In genomic region chr2:168098040-168098439, GRCm38 (mm10) we compare ENCODE assay signal across 9 mouse cellular contexts. TPM values are rescaled to one million over a fixed set of nuclear protein-coding genes. Genes with fewer than 3 reads are reported as not detected.
DNase-seq lines count a peak whose midpoint lies in the region; ATAC-seq and TF ChIP-seq lines count a peak whose summit lies in the region.
"Had no signal": no experiment of that assay in that cellular context is flagged by ENCODE, and none has a peak within 500 bp of the region (broad histone marks: within the 10 kb centered on the region; RNA-seq: fewer than 3 reads in every experiment).

No protein-coding gene starts in this region.

- peak; percentile 84 for TF ChIP-seq CTCF in lung, embryonic 14.5 days (IDR thresholded peaks at IDR 0.05; ENCODE audit: low read depth)

- H3K4me1 ChIP-seq in heart, embryonic 11.5 days (ENCODE audit: control insufficient read depth, insufficient read depth, low read length), result peaks cover 31% of the 10 kb centered on the region
- 0 out of 2 replicates have a peak, but pooled peaks cover 5% of the 10 kb centered on the region for H3K4me1 ChIP-seq in lung, embryonic 14.5 days (ENCODE audit: insufficient read depth)

- ATAC-seq in heart, embryonic 11.5 days (replicated peaks; ENCODE audit: insufficient number of reproducible peaks, low FRiP score, low TSS enrichment), result no peak
- ATAC-seq in CD4-positive, CD25-positive, alpha-beta regulatory T cell, adult 4 months, result peak; percentile 58
- peak; percentile 66 for ATAC-seq in lung, embryonic 14.5 days (ENCODE audit: insufficient read depth)

- no peak overlapping the region for H3K4me2 ChIP-seq in heart, embryonic 11.5 days
- H3K4me2 ChIP-seq in lung, embryonic 14.5 days, result peak overlapping the region; percentile 38; the same call in 1 of the 2 replicates
- H3K4me2 ChIP-seq: limb, embryonic 12.5 days had no signal

- no peaks in the 10 kb centered on the region; the same call in 1 of the 2 replicates for H3K36me3 ChIP-seq in heart, embryonic 11.5 days (ENCODE audit: control insufficient read depth, insufficient read depth, low read length)
- peaks cover 10% of the 10 kb centered on the region; the same call in 1 of the 2 replicates for H3K36me3 ChIP-seq in lung, embryonic 14.5 days (ENCODE audit: insufficient read depth)
- no peaks in the 10 kb centered on the region; the same call in 1 of the 2 replicates for H3K36me3 ChIP-seq in splenic B cell, adult 2 months (ENCODE audit: control insufficient read depth, insufficient read depth, low read length, poor library complexity, severe bottlenecking)

- no peak overlapping the region for H3K27ac ChIP-seq in heart, embryonic 11.5 days (ENCODE audit: low read depth, low read length)
- H3K27ac ChIP-seq in lung, embryonic 14.5 days (ENCODE audit: low read depth), result no peak overlapping the region
- H3K27ac ChIP-seq: limb, embryonic 12.5 days had no signal

- H3K9ac ChIP-seq in heart, embryonic 11.5 days (ENCODE audit: low read depth, low read length), result no peak overlapping the region
- no peak overlapping the region for H3K9ac ChIP-seq in lung, embryonic 14.5 days
- H3K9ac ChIP-seq: limb, embryonic 12.5 days had no signal

- H3K27me3 ChIP-seq in heart, embryonic 11.5 days (ENCODE audit: control insufficient read depth, insufficient read depth, low read length), result no peaks in the 10 kb centered on the region
- H3K27me3 ChIP-seq in lung, embryonic 14.5 days (ENCODE audit: insufficient read depth, low read length), result no peaks in the 10 kb centered on the region
- no peaks in the 10 kb centered on the region for H3K27me3 ChIP-seq in splenic B cell, adult 2 months (ENCODE audit: control insufficient read depth, insufficient read depth, low read length, poor library complexity, severe bottlenecking)
- H3K27me3 ChIP-seq: limb, embryonic 12.5 days had no signal

- H3K9me3 ChIP-seq in heart, embryonic 11.5 days (replicated peaks; ENCODE audit: control insufficient read depth, low read length), result no peaks in the 10 kb centered on the region
- H3K9me3 ChIP-seq in lung, embryonic 14.5 days (ENCODE audit: low read depth, low read length), result no peaks in the 10 kb centered on the region
- H3K9me3 ChIP-seq: limb, embryonic 12.5 days had no signal

- peak; percentile 94 for DNase-seq in heart, adult 11 months
- peak; percentile 63 to 70 for DNase-seq in cerebellum, adult 18-20 months
- DNase-seq in heart, adult 8-10 months (ENCODE audit: low spot score), result peak; percentile 65
- DNase-seq in kidney, postnatal 14 days, result peak; percentile 83
- peak; percentile 84 for DNase-seq in lung, embryonic 14.5 days
- peak; percentile 63 for DNase-seq in splenic B cell, adult 2 months (ENCODE audit: low read depth, low spot score)

- no peak overlapping the region for H3K4me3 ChIP-seq in heart, embryonic 11.5 days (ENCODE audit: low read depth, low read length)
- 0 out of 2 replicates have a peak overlapping the region, but pooled peaks have one; percentile 12 for H3K4me3 ChIP-seq in lung, embryonic 14.5 days (ENCODE audit: low read depth, low read length)
- H3K4me3 ChIP-seq: limb, embryonic 12.5 days had no signal

- WGBS in heart, embryonic 11.5 days (ENCODE audit: insufficient replicate concordance), result 32% methylated on average over 6 of the region's 6 CpGs
- 28% methylated on average over 6 of the region's 6 CpGs for WGBS in lung, embryonic 14.5 days

RNA-seq across cellular contexts. Expression of gene Pard6b, which starts 17.2 kb away (rescaled TPM):
- 8.9 and 11.8 TPM in 2 replicates for polyA plus RNA-seq in heart, embryonic 11.5 days (2014; fragmentation: Nextera tagmentation; extraction: Ambion mirVana)
- polyA plus RNA-seq in CD4-positive, CD25-positive, alpha-beta regulatory T cell, adult 4 months (2017; shearing (Covaris generic)), result 1 to 10 TPM in 1 of 2 experiments, under 1 TPM in 1; 0.23 to 1.2 TPM
- 1 to 10 TPM; 2.3 to 2.9 (median 2.5) TPM for total RNA-seq in heart, adult 8-10 months (2022)
- 14.0 and 14.1 TPM in 2 replicates for polyA plus RNA-seq in lung, embryonic 14.5 days (2014; fragmentation: Nextera tagmentation; extraction: Ambion mirVana)
